Mouse (Mus musculus): Measurements from ENCODE around the gene Pias1. TPM values are rescaled to one million over a fixed set of nuclear protein-coding genes. Genes with fewer than 3 reads are reported as not detected.
A peak's percentile ranks its signal among the peaks of the same experiment; 100 is the strongest.

The Pias1 gene
- 61.8 and 75.3 TPM in 2 replicates for polyA plus RNA-seq (2012; ENCODE audit: insufficient read depth, insufficient read length, missing spikeins)

DNA sequence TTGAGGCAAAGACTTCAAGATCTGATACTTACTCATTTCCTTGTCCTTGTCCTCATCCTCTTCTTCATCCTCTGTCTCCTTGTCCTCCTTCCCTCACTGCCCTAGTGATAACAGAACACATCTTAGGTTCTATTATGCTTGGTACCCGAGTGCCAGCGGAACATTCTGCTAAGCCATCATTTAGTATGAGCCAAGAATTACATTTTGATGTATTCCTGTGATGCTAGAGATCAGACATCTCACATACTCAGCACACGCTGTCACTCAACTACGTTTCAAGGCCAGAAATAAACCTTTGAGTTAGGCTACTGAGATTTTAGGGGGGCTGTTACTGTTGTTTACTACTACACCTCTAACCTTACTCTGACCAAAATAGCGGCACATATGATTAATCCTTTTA, at the start of gene Pias1:
Pias1 (minus strand) TSS at position 101 of the 400 bp plus-strand sequence.
- H3K4me1 ChIP-seq (ENCODE audit: control insufficient read depth, insufficient read depth, low read length), result no peaks in the 10 kb centered on the region
- TF ChIP-seq POLR2A (IDR thresholded peaks at IDR 0.05; ENCODE audit: borderline replicate concordance, low read depth, low read length) (no peak), CTCF (IDR thresholded peaks at IDR 0.05; ENCODE audit: low read depth, low read length) (no peak)

DNA sequence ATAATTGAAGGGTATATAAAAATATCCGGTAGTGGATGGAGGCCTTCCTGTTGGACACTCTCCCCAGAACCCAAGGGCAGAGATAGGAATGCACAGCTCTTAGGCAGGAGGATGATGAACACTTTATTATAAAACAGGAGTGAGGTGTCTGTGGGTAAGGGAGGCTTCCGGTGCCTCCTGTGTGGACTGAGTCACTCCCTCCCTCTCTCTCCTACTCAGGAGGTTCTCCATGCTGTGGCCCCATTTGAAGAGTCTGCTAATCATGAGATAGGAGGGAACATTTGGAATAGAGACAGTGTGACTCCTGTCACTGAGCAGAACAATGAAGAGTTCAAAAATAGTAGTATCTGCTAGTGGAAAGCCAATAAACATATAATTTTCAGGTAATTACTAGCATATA, 47.7 kb upstream of the Pias1 start:
- no peak overlapping the region for H3K27ac ChIP-seq (ENCODE audit: insufficient read depth, low read depth, low read length)
- H3K4me1 ChIP-seq (ENCODE audit: control insufficient read depth, insufficient read depth, low read length), result peaks cover 14% of the 10 kb centered on the region
- no peak overlapping the region for H3K4me3 ChIP-seq (ENCODE audit: insufficient read depth, low read length)
- no peak for TF ChIP-seq POLR2A (IDR thresholded peaks at IDR 0.05; ENCODE audit: borderline replicate concordance, low read depth, low read length)
- TF ChIP-seq CTCF (IDR thresholded peaks at IDR 0.05; ENCODE audit: low read depth, low read length), result no peak

More for the DNA sequence above, at the start of gene Pias1:
- Histone ChIP-seq H3K27ac (ENCODE audit: insufficient read depth, low read depth, low read length) (no peak within 1 kb of the TSS), H3K4me3 (ENCODE audit: insufficient read depth, low read length) (no peak within 1 kb of the TSS)

DNA sequence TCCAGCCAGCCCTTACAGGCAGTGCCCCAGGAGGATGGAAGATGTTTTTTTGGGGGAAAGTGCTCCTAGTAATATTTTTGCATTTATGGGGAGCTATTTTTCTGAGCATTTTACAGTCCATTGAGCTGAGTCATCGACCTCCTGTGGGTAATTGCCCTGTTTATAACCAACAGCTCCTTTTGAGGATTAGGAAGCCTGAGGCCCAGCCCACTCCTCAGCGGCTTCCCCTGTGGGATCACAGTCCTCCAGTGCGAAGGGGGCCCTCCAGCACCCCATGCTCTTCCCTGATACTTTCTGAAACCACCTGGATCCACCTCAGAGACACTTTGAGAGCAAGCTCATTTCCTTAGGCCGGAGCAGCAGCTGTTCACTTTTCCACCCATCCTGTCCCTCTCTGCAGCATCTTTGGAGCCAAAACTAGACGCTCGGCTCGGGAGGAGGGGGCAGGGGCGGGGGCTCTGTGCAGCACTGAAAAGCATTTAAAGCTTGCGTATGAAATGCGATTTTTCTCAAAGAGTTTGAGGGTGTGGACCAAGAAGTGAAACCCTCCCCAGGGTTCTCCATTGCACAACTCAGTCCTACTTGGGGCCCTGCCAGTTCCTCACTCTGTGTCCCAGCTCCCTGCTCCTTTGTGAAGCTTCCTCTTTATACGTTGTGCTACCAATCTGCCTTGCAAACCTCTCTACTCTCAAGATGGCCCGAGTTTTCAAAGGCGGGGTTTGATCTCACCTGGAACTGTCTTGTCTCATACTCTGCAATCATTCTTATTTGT, 43.5 kb upstream of the Pias1 start:
- Histone ChIP-seq H3K27ac (ENCODE audit: insufficient read depth, low read depth, low read length) (peak overlapping the region; percentile 64), H3K4me1 (ENCODE audit: control insufficient read depth, insufficient read depth, low read length) (peaks cover 14% of the 10 kb centered on the region), H3K4me3 (ENCODE audit: insufficient read depth, low read length) (peak overlapping the region; percentile 41)
- no peak for TF ChIP-seq CTCF (IDR thresholded peaks at IDR 0.05; ENCODE audit: low read depth, low read length)
- no peak for TF ChIP-seq POLR2A (IDR thresholded peaks at IDR 0.05; ENCODE audit: borderline replicate concordance, low read depth, low read length)

DNA sequence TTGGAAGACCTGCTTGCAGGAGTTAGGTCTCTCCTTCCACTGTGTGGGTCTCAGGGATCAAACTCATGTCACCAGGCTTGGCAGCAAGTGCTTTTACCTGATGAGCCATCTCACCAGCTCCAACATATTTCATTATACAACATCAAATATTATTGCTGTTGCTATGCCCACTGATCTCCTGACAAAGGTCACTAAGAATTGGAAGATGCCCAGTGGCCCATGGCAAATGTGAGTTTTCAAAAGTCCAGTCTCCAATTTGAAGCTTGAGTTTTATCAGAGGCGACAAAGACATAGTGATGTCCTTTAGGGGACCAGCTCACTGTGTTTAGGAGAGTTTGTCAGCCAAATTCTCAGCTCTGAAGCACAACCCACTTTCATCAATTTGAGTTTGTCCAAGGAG, 34.8 kb upstream of the Pias1 start:
- Histone ChIP-seq H3K4me1 (ENCODE audit: control insufficient read depth, insufficient read depth, low read length) (no peaks in the 10 kb centered on the region), H3K27ac (ENCODE audit: insufficient read depth, low read depth, low read length) (no peak overlapping the region), H3K4me3 (ENCODE audit: insufficient read depth, low read length) (no peak overlapping the region)
- TF ChIP-seq CTCF (IDR thresholded peaks at IDR 0.05; ENCODE audit: low read depth, low read length), result no peak
- no peak for TF ChIP-seq POLR2A (IDR thresholded peaks at IDR 0.05; ENCODE audit: borderline replicate concordance, low read depth, low read length)

DNA sequence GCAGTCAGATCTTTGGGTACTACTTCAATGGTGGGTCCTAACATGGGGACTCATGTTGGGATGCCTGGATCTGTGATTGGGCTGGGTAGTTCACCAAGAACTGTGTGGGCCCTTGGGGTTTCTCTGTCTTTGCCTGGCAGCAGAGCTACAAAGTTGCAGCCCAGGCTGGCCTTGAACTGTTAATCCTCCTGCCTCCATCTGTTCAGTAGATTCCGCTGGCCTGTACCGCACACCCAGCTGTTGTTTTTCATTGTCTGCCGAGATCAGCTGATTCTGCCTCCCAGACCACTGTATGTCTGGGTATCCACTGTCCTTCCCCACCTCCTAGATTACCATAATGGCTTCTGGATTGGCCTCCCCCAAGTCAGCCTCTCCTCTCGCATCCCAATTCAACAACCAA, 19.6 kb upstream of the Pias1 start:
- H3K4me3 ChIP-seq (ENCODE audit: insufficient read depth, low read length), result no peak overlapping the region
- peaks cover 7% of the 10 kb centered on the region for H3K4me1 ChIP-seq (ENCODE audit: control insufficient read depth, insufficient read depth, low read length)
- H3K27ac ChIP-seq (ENCODE audit: insufficient read depth, low read depth, low read length), result no peak overlapping the region
- no peak for TF ChIP-seq POLR2A (IDR thresholded peaks at IDR 0.05; ENCODE audit: borderline replicate concordance, low read depth, low read length)
- TF ChIP-seq CTCF (IDR thresholded peaks at IDR 0.05; ENCODE audit: low read depth, low read length), result no peak

DNA sequence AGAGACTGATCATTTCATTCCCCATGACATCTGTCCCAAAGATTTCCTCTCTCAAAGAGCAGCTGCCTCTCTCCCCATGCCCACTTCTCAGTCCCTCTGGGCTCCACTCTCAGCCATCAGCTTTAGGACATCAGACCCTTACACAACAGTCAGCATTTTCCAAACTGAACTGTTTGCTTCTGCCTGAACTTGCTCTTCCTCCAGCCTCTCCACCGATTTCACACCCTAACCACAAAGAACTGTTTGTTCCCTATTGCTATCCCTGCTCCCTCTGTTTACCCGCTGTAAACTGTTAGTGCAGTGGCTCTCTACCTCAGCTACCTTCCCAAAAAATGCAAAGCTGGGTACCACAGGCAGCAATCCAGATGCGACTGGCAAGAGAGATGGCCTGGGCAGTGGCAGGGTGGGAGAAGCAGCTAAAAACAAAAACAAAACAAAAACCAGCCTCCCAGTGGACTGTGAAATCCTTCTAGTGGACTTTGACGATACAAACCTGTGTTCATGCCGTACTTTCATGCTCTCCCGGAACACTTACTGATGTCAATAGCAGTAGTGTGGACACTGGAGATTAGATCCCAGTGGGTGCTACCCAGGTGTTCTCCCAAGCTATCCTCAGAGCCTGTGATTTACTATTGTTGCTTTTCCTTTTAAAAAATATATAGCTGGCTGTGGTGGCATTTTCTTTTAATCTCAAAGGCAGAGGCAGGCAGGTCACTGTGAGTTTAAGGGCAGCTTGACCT, 18.5 kb upstream of the Pias1 start:
- TF ChIP-seq POLR2A (IDR thresholded peaks at IDR 0.05; ENCODE audit: borderline replicate concordance, low read depth, low read length) (no peak), CTCF (IDR thresholded peaks at IDR 0.05; ENCODE audit: low read depth, low read length) (no peak)
- peaks cover 9% of the 10 kb centered on the region for H3K4me1 ChIP-seq (ENCODE audit: control insufficient read depth, insufficient read depth, low read length)
- no peak overlapping the region for H3K4me3 ChIP-seq (ENCODE audit: insufficient read depth, low read length)
- H3K27ac ChIP-seq (ENCODE audit: insufficient read depth, low read depth, low read length), result no peak overlapping the region

DNA sequence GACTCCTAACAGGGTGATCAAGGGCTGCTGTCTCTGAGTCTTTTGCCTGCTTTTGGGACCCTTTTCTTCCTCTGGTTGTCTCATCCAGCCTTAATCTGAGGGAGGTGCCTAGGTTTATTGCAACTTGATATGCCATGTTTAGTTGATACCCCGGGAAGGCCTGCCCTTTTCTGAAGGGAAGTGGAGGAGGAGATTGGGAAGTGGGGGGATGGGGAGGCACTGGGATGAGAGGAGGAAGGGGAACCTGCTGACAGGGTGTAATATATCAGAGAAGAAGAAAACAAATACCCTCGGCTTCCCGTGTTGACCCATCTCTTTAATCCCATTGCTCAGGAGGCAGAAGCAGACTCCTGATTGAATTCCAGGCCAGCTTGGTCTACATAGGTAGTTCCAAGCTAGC, 10.8 kb upstream of the Pias1 start:
- Histone ChIP-seq H3K4me1 (ENCODE audit: control insufficient read depth, insufficient read depth, low read length) (peaks cover 22% of the 10 kb centered on the region), H3K4me3 (ENCODE audit: insufficient read depth, low read length) (no peak overlapping the region), H3K27ac (ENCODE audit: insufficient read depth, low read depth, low read length) (peak overlapping the region; percentile 65)
- TF ChIP-seq CTCF (IDR thresholded peaks at IDR 0.05; ENCODE audit: low read depth, low read length), result no peak
- TF ChIP-seq POLR2A (IDR thresholded peaks at IDR 0.05; ENCODE audit: borderline replicate concordance, low read depth, low read length), result no peak

DNA sequence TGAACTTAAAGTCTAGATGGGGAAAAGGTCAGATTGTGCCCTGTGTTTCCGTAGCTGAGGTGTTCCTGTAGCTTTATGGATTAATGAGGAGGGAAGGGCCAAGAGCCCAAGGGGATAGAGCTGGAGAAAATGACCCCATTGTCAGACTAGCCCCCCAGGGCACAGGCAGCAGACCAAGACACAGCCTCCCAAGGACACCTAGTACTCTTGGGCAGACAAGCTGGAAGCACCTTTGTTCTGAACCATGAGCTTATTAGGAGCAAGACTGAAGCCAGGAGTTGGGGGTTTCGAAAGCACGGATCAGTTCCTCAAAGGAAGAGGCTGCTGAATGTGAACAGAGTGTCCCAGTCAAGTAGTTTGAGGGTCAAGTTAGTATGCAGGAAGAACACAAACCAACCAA, 9.9 kb upstream of the Pias1 start:
- Histone ChIP-seq H3K27ac (ENCODE audit: insufficient read depth, low read depth, low read length) (no peak overlapping the region), H3K4me1 (ENCODE audit: control insufficient read depth, insufficient read depth, low read length) (peaks cover 22% of the 10 kb centered on the region), H3K4me3 (ENCODE audit: insufficient read depth, low read length) (no peak overlapping the region)
- TF ChIP-seq CTCF (IDR thresholded peaks at IDR 0.05; ENCODE audit: low read depth, low read length) (no peak), POLR2A (IDR thresholded peaks at IDR 0.05; ENCODE audit: borderline replicate concordance, low read depth, low read length) (no peak)

DNA sequence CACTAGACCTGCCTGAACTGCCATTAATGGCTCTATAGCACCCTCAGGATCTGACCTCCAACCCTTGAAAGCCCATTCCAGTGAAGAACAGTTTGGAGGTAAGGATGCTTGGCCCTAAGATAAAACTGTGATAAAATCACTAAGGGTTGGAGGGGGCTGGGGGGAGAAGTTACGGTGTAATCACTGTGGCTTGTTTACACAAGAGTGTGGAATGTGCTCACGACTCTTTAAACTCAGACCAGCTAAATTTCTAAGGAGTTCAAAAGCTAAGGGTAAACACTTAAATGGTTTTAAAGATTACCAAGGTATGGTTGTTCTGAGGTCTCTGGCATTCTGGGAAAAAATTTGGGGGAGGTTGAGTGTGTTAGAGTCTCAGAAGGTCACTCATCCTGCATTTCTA, 7.5 kb upstream of the Pias1 start:
- Histone ChIP-seq H3K4me1 (ENCODE audit: control insufficient read depth, insufficient read depth, low read length) (peaks cover 18% of the 10 kb centered on the region), H3K4me3 (ENCODE audit: insufficient read depth, low read length) (no peak overlapping the region), H3K27ac (ENCODE audit: insufficient read depth, low read depth, low read length) (no peak overlapping the region)
- no peak for TF ChIP-seq POLR2A (IDR thresholded peaks at IDR 0.05; ENCODE audit: borderline replicate concordance, low read depth, low read length)
- no peak for TF ChIP-seq CTCF (IDR thresholded peaks at IDR 0.05; ENCODE audit: low read depth, low read length)

DNA sequence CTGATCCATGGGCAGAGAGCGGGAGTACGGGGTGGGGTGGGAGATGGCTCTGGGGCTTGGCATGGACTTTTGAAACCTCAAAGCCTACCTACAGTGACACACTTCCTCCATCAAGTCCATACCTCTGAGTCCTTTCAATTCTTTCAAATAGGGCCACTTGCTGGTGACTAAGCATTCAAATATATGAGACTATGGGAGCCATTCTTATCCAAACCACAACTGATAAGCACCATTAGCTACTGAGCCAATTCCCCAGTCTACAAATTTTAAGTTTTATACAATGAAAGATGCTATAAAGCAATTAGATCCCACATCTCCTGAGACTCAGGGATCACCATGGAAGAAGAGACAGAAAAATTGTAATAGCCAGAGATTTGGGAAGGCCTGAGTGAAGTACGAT, 2.4 kb upstream of the Pias1 start:
- TF ChIP-seq CTCF (IDR thresholded peaks at IDR 0.05; ENCODE audit: low read depth, low read length), result no peak
- no peak for TF ChIP-seq POLR2A (IDR thresholded peaks at IDR 0.05; ENCODE audit: borderline replicate concordance, low read depth, low read length)
- H3K27ac ChIP-seq (ENCODE audit: insufficient read depth, low read depth, low read length), result no peak overlapping the region
- no peak overlapping the region for H3K4me3 ChIP-seq (ENCODE audit: insufficient read depth, low read length)
- no peaks in the 10 kb centered on the region for H3K4me1 ChIP-seq (ENCODE audit: control insufficient read depth, insufficient read depth, low read length)

Measured in bone marrow macrophage, adult 2 months (primary cell).